Mouse (Mus musculus) cortical plate, adult 2 months (tissue): ENCODE measurements at regions not wholly inside any gene's neighbourhood (a gene's known extent, or its start where the extent isn't known, plus 50 kb on each side); places are given as distances from the start of the nearest gene placed in this dataset.
A peak's percentile ranks its signal among the peaks of the same experiment; 100 is the strongest.

Experiments used
- H3K27ac ChIP-seq: fragments of 200-500 bp; 2 replicates; pipeline ENCODE4 v1.5.1; 2012; ENCODE audit warnings: low read length, control low read depth, inconsistent platforms; ENCODE audit not compliant: insufficient read depth
- H3K4me1 ChIP-seq: fragments of 200-500 bp; 2 replicates; pipeline ENCODE4 v1.6.1; 2011; ENCODE audit warnings: low read length; ENCODE audit not compliant: control insufficient read depth, insufficient read depth
- H3K4me3 ChIP-seq: fragments of 200-500 bp; 2 replicates; pipeline ENCODE4 v1.5.1; 2011; ENCODE audit warnings: mild to moderate bottlenecking, low read length, control low read depth; ENCODE audit not compliant: insufficient read depth
- CTCF ChIP-seq: fragments of 200-500 bp; IDR thresholded peaks from 2 replicates; pipeline ENCODE4 v1.5.1; 2011; ENCODE audit warnings: mild to moderate bottlenecking, control low read depth, low read length; ENCODE audit not compliant: insufficient read depth; ENCODE audit errors: extremely low read depth
- POLR2A ChIP-seq: fragments of 200-500 bp; IDR thresholded peaks from 2 replicates; pipeline ENCODE4 v1.6.1; 2011; ENCODE audit warnings: mild to moderate bottlenecking, low read length, control low read depth; ENCODE audit not compliant: insufficient read depth; ENCODE audit errors: extremely low read depth

DNA sequence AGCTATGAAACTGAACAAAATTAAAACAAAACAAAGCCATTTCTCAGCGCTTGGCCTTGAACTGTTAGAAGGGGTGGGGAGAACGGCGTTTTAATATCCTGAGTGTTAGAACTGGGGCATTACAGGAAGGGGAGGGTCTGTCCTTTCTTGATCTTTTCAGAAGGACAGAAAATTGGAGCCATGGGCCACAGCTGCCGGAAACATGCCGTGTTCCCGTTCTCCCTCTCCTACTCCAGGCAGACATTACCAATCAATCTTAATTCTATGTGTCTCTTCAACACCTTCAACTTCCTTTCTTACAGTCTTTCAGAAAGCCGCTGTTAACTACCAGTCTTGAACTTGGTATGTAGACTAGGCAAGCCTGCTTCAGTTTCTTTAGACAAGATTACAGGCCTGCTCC lies 134.7 kb downstream of the Zfp365 start:
- H3K27ac ChIP-seq: no peak overlapping the region
- TF ChIP-seq CTCF: no peak
- no peak for TF ChIP-seq POLR2A
- no peak overlapping the region for H3K4me3 ChIP-seq
- H3K4me1 ChIP-seq: no peaks in the 10 kb centered on the region

DNA sequence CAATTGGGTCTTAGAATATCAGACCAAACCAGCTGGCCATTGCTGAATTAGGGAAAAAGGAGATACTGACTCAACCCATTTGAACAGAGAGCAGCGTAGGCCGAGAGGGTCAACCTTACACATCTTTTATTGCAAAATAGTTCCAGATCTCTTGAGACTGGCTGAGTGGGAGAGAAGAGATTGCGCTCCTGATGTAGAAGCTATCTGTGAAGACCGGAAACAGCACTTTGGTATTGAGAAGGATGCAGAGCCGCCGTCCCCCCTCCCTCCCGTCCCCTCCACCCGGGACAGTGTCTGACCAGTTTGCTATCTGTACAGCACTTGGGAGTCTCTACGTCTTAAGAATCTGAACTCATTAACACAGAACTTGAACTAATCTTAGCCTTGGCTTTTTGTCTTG lies 135.6 kb downstream of the Zfp365 start:
- no peak for TF ChIP-seq CTCF
- no peak for TF ChIP-seq POLR2A
- Histone ChIP-seq H3K4me1 (no peaks in the 10 kb centered on the region), H3K27ac (no peak overlapping the region), H3K4me3 (no peak overlapping the region)

DNA sequence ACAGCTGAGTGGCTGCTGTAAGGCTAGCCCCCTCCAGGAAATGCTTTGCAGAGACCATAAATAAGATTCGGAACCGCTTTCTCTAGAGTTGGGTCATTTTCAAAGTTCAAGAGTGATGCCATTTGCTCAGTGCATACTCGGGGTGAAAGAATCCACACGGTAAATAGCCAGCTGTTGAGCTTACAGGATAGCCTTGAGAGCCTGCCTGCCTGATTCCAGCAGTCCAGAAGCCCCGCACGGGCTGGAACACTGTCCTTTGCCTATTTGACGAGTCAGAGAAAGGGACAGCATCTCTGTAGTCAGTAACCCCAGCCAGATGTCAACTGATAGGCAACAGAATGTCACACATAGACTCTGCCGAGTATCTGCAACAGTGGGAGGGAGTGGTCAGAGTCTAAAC lies 140.7 kb downstream of the Zfp365 start:
- no peak overlapping the region for H3K4me3 ChIP-seq
- no peaks in the 10 kb centered on the region for H3K4me1 ChIP-seq
- TF ChIP-seq POLR2A (no peak), CTCF (no peak)
- no peak overlapping the region for H3K27ac ChIP-seq

DNA sequence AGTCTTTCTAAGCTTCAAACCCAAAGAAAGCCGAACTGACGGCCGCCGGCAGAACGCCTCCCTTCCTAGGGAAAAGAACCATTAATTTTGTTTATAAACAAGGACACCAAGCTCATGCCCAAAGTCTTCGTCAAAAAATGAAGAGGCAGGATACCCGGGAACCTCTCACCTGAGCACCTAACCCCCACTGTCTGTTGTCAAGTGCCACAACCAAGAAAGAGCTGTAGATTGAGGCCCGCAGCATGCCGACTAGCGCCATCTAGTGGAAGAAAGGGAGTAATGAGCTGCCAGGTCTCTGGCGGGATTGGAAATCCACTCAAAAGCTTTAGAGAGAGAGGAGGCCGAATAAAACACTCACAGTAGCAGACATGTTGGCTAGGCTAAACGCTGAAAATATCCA lies 146.4 kb downstream of the Zfp365 start:
- Histone ChIP-seq H3K4me1 (no peaks in the 10 kb centered on the region), H3K27ac (no peak overlapping the region), H3K4me3 (no peak overlapping the region)
- TF ChIP-seq CTCF (peak; percentile 81), POLR2A (no peak)

DNA sequence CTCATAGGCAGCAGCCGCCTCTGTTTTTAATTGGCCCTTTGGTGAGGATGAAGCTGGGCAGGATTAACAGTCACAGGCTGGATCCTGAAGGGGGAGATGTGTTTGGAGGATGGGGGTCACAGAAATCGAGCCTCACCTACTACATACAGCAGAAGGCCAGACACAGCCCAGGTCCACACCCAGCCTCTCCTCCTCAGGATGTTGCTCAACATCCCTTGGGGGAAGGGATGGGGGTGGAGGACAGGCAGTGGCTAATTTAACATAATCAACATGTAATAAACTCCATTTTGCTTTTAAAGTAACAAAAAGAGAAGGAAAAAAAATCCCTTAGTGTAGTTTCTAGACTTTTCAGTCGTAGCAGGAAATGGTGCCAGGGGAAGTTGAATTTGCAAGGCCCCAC lies 152.0 kb downstream of the Zfp365 start:
- Histone ChIP-seq H3K27ac (no peak overlapping the region), H3K4me3 (no peak overlapping the region), H3K4me1 (no peaks in the 10 kb centered on the region)
- TF ChIP-seq POLR2A (no peak), CTCF (no peak)

DNA sequence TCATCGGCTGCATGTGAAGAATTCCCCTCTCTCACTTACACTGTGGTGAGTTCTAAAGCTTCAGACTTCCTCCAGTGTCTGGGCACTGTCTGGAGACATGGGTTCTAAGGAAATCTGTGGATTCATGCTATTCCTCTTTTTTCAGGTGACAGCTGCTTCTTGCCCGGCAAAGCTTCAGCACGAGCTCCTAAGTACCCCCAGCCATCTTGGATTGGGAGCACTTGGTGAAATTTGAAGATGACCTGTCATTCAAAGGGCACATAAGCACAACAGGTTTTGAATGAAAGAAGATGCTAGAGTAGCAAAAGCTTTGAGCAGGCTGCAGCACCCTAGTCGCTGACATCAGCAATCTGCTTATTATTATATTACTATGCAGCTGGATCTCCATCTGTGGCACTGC lies 164.3 kb downstream of the Zfp365 start:
- Histone ChIP-seq H3K4me1 (no peaks in the 10 kb centered on the region), H3K4me3 (no peak overlapping the region), H3K27ac (no peak overlapping the region)
- no peak for TF ChIP-seq POLR2A
- no peak for TF ChIP-seq CTCF

DNA sequence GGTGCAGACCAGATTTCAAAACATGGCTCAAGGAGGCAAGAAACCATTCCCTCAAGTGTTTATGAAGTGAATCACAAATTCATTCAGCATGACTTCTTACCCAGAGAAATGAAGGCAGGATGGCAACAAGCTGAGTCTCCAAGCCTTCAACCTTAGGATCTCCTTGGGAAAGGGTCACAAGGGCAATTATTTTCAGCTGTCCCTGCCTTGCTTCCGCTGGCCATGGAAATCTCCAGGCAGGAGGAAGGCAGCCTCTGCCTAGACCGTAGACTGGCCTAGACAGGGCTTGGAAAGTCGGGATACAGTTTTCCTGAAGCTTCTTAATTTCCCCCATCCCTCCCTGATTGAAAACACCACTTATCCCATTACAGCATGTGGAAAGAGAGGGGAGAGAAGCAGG lies 165.0 kb downstream of the Zfp365 start:
- no peaks in the 10 kb centered on the region for H3K4me1 ChIP-seq
- no peak for TF ChIP-seq POLR2A
- TF ChIP-seq CTCF: no peak
- H3K4me3 ChIP-seq: no peak overlapping the region
- H3K27ac ChIP-seq: no peak overlapping the region

DNA sequence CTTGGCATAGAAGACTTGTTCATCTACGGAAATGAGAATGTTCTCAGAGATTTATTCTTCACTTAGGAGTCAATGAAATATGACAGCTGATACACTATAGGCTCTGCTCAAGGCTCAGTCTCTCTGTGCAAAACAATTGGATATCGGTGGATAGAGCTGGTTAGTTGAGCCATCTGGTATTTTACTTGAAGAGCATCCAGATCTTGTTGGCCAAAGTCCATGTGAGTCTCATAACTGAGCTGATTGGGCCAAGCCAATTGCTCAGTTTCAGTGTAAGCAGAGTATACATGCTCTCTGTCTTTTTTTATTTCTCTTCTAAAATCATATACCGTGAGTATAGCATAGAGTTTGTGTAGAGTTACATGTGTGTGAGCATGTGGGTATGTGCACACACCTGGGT lies 166.3 kb downstream of the Zfp365 start:
- Histone ChIP-seq H3K4me3 (no peak overlapping the region), H3K4me1 (no peaks in the 10 kb centered on the region), H3K27ac (no peak overlapping the region)
- TF ChIP-seq POLR2A (no peak), CTCF (no peak)

DNA sequence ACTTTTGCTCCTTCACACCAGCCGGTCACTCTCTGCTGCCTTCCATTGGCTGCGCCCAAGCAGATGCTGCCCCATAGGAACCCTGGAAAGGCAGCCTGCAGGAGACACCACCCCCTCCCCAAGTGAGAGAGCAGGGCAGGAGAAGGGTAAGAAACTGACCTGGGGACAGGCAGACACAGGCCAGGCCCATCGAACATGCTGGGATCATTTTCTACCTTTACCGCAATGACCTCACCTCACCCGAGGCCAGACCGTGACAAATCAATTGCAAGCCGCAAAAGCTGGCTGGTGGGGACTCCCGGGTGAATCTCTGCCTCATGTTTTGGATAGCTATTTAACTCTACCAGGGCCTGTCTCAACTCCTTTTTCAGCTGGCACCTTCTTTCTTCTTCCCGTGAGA lies 168.9 kb downstream of the Zfp365 start:
- H3K4me1 ChIP-seq: no peaks in the 10 kb centered on the region
- no peak overlapping the region for H3K27ac ChIP-seq
- TF ChIP-seq CTCF: no peak
- TF ChIP-seq POLR2A: no peak
- H3K4me3 ChIP-seq: no peak overlapping the region

DNA sequence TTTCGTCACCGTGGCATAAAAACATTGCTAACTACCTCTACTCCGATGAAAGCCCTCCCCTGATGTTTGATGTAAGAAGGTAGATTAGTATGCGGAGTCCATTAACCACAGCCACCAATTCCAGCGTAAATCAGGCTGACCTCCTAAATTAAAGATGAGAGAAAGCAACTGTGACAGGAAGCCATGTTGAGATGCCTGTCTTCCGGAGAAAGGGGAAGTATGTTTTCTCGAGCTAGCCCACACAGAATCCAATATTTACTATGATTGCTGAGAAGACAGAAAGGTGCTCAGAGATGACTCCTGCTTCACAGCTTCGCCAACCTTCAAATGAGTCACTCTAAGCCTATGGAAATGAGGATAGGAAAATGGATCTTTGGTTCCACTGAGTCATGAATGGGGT lies 169.6 kb downstream of the Zfp365 start:
- Histone ChIP-seq H3K4me3 (no peak overlapping the region), H3K27ac (no peak overlapping the region), H3K4me1 (no peaks in the 10 kb centered on the region)
- TF ChIP-seq CTCF: no peak
- TF ChIP-seq POLR2A: no peak

DNA sequence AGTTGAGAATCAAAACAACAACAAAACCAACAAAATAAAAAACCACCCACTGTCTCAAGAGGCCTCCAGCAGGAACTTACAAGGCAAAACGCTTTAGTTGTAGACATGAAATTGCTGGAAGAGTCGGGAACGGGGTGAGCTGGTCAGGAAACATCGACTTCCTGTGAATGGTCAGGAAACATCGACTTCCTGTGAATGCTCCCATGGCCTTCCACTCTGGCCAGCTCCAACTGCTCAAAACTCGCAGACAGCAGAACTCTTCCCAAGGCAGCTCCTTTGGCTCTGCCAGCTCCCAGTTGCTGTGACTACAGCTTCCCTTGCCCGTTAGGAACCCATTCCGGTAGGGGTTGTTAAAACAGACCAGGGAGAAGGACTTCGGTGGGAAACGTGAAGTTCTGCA lies 170.2 kb downstream of the Zfp365 start:
- Histone ChIP-seq H3K27ac (no peak overlapping the region), H3K4me3 (no peak overlapping the region), H3K4me1 (no peaks in the 10 kb centered on the region)
- TF ChIP-seq POLR2A (no peak), CTCF (no peak)
